Mouse (Mus musculus): ENCODE measurements at regions not wholly inside any gene's neighbourhood (a gene's known extent, or its start where the extent isn't known, plus 50 kb on each side); places are given as distances from the start of the nearest gene placed in this dataset.
A peak's percentile ranks its signal among the peaks of the same experiment; 100 is the strongest.

- no peak for DNase-seq (ENCODE audit: extremely low spot score)
These were observed 111.6 kb downstream of the Sox2 start for GRCm38 (mm10) chr3:34761783-34762182.

GRCm38 (mm10) chr3:34764559-34764958 lies 114.4 kb downstream of the Sox2 start:
- no peak for DNase-seq (ENCODE audit: extremely low spot score)

DNA sequence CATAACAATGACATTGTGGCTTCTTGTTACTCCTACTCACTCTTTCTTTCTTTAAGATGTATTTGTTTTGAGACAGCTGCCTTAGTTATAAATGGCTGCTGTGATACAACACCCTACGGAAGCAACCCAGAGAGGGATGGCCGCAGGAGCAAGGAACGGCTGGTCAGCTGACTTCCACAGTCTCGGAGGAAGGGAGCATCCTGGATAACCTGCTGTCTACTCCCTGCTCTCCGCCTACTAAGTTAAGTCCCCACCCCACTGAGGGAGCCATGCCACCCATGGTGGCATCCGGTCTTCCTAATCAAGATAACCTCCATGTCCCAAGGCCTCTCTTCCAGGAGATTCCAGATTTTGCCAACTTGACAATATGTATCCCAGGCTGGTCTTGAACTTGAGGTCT lies 114.9 kb downstream of the Sox2 start:
- DNase-seq (ENCODE audit: extremely low spot score), result no peak

DNA sequence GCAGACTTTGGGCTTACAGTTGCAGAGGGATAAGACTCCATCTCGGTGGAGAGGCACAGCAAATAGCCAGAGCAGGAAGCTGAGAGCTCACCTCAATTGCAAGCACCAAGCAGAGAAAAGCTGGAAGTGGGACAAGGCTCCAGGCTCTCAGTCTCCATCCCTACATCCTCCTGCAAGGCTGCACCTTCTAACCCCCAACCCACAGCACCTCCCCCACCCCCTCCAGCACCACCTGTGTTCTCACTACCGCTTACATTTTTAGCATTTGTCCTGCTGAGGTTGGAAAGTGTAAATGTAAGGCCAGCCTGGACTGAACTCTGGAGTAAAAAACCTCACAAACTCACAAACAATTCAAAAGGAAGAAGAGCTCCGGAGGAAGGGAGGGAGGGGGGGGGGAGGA lies 119.6 kb downstream of the Sox2 start:
- DNase-seq (ENCODE audit: extremely low spot score), result no peak

GRCm38 (mm10) chr3:34770271-34770670 lies 120.1 kb downstream of the Sox2 start:
- no peak for DNase-seq (ENCODE audit: extremely low spot score)

- DNase-seq (ENCODE audit: extremely low spot score), result no peak
These were observed 121.8 kb downstream of the Sox2 start for GRCm38 (mm10) chr3:34772035-34772434.

- peak; percentile 28 for DNase-seq (ENCODE audit: extremely low spot score)
These were observed 123.6 kb downstream of the Sox2 start for GRCm38 (mm10) chr3:34773678-34774425.

- DNase-seq (ENCODE audit: extremely low spot score), result no peak
These were observed 131.6 kb downstream of the Sox2 start for GRCm38 (mm10) chr3:34781770-34782169.

- DNase-seq (ENCODE audit: extremely low spot score), result no peak
These were observed 133.2 kb downstream of the Sox2 start for GRCm38 (mm10) chr3:34783398-34783797.

DNA sequence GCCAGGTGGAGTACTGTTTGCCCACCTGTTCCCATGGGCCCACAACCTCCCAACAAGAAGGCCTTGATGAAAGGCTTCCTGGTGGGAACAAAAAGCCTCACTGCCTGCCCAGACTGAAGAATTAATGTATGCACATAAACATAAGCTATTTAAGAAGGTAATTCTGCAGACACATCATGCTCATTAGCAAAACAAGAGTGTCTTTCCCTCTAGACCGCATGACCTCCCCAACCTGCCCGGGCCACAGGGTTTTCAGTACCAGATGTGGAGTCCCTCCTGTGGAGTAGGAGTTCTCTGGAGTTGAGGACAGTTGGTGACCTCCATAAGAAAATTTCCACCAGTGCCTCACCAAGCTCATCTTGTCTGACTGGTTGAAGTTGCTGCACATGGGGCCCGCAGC lies 137.0 kb downstream of the Sox2 start:
- DNase-seq (ENCODE audit: extremely low spot score), result no peak

DNA sequence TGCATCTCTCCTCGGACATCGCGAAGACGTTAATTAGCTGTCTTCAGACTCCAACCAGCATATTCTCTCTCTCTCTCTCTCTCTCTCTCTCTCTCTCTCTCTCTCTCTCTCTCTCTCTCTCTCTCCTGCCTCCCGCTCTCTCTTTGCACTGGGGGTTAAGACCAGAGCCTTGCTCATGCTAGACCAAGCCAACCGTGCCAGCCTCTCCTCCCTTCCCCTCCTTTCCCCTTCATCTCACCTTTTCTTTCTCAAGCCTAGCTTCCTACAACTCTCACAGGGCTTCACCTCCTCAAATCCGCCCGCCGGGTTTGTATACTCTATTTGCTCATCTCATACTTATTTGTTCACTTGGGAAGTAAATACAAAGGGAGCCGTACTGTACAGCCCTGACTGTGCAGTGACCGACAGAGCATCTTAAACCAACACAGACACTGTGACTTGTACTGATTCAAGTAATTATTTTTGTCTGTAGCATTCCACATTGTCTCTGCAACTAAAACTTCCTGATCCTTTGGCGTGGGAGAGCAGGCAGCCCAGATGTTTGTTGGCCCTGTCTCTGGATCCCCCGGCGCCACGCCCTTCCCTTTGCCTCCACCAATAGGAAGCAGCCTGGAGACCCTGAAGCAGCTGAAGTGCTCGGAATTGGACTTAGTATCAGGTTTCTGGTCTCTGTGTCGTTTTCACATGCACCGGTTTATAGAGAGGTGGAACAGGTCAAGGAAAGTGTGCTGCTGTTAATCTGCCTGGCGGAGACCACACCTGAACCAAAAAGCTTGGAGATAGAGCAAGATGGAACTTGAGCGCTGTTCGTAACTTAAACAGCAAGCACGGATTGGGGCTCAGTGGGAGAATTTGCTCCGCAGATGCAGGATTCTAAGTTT lies 145.1 kb downstream of the Sox2 start:
- DNase-seq (ENCODE audit: extremely low spot score), result peak; percentile 81

GRCm38 (mm10) chr3:34795984-34796266 lies 145.7 kb downstream of the Sox2 start:
- DNase-seq (ENCODE audit: extremely low spot score), result no peak

- no peak for DNase-seq (ENCODE audit: extremely low spot score)
These were observed 158.6 kb downstream of the Sox2 start for GRCm38 (mm10) chr3:34808833-34809232.

DNA sequence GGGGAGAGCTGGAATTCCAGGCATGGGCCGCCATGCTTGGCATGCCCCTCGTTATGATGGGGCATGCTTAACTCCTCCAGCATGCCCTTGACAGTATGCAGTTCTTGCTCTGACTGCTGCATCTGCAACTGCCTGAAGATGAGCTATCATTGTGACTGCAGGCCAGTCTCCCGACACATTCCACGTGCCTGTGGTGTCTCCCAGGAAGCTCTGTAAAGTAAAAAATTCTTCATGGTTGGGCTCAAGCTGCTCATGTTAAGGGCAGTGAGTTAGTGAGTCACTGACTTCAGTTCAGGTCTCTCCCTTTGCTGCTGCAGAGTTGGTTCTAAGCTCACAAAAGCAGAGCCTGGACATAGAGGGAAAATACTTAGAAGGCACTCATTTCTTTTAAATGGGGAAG lies 161.5 kb downstream of the Sox2 start:
- no peak for DNase-seq (ENCODE audit: extremely low spot score)

DNA sequence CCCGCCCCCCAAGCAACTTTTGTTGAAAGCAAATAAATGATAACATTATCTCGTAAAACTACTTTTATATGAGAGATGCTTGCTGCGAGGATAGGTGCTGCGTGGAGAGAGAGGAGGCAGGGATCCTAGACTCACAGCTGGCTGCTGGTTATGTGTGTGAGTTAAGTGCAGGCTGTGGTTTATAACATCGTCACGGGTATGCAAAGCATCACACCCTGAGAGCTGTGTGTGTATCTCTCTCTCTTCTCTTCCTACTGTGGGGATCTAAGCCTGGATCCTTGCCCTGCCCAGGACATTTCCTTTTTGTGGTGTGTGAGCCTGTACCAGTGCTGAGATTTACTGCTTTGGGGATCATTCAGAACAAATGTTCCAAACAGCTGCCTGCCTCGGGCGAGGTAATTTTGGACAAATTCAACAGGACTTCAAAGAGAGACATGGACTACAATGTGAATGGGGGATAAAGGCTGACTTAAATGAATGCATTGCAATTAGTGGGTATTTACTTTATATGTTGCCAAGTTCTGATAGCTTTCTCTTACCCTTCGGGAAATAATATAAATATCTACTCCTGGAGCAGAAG lies 162.9 kb downstream of the Sox2 start:
- DNase-seq (ENCODE audit: extremely low spot score), result no peak

DNA sequence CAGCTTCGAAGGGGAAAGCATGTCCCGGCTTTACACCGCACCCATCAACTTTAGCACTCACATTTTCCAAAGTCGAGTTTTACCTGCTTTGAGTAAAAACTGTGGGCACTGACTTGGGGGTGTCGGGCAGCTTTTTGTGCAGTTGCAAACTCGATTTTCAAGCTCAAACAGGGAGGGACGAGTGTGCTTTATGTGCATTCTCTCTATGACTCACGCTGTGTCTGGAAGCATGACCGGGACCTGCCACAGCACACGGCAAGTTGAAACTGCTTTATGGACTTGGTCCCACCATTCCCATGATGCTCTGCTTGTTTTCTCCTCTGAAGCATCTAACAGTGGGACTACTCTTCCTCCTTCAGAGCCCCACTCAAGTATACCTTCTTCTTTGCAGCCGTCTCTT lies 174.8 kb downstream of the Sox2 start:
- no peak for DNase-seq (ENCODE audit: extremely low spot score)

- DNase-seq (ENCODE audit: extremely low spot score), result no peak
These were observed 176.2 kb downstream of the Sox2 start for GRCm38 (mm10) chr3:34826396-34826795.

DNA sequence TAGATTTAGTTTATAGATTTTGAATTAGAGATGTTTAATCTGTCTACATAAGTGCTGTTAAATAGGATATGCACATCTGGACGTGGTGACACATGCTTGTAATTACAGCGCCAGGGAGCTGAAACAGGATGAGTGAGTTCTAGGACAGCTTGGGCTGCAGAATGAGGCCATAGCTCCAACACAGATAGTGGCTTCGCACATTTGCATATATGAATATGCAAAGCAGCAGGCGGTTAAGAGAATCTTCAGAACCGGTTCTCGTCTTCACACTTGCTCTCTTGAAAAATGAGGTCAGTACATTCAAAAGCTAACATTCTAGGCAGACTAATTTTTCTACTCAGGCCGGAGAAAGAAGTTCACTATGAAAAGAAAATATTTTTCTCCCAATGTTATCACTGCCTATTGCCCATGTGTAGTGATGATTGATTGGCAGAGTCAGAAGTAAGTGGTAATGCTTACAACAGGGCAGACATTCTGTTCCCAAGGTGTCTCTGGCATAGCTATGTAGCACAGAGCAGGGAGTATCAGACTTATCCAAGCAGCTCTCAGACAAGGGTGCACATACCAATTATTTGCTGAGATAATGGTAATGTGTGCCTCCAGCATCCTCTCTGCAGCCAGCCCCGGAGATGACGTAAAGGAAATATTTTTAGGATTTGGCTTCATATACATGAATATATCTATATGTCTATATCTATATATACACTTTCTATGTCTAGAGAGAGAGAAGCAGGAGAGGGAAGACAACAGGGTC lies 178.4 kb downstream of the Sox2 start:
- DNase-seq (ENCODE audit: extremely low spot score), result no peak

- DNase-seq (ENCODE audit: extremely low spot score), result no peak
These were observed 186.6 kb downstream of the Sox2 start for GRCm38 (mm10) chr3:34836741-34837267.

GRCm38 (mm10) chr3:34837644-34838332 lies 187.6 kb downstream of the Sox2 start:
- DNase-seq (ENCODE audit: extremely low spot score), result no peak

DNA sequence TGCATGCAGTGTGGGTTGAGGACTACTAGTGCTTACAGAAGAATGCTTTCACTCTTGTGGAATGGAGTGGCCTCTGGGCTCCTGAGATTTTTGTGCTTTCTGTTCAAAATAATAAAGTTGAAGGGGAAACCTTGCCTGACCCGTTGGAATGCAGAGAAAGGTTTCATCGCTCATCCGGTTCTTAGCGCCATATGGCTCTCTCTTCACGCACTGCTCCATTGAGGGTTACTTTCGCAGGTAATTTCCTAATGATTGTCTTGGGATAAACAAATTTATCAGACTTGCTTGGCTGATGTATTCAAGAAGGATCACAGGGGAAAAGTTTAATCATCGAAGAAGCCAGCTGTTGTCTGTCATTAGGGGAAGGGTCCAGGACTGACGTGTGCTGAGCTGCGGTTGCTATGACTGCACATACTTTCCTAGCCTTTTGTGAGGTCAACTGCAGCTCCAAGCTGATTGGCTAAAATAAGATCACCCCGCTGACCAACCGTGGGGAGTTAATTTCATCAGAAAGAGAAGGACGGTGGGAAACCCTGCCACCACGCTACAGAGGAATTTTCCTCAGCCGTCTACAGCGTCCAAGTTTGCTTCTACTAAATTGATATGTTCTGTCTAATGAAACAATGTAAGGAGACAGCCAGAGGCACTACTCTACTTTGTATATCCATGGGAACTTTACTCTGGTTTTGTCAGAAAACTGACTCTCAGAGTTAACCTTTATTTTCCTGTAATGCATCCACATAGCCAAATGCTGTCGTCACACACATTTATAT lies 210.9 kb downstream of the Sox2 start:
- DNase-seq (ENCODE audit: extremely low spot score), result no peak

Data from embryo, embryonic 9.5 days (tissue).